Mouse (Mus musculus): ENCODE measurements around the gene Ndrg3. TPM values are rescaled to one million over a fixed set of nuclear protein-coding genes. Genes with fewer than 3 reads are reported as not detected.
"Not testable (repeated sequence)": the region's sequence is repeated elsewhere in the genome, so short reads cannot be mapped to it uniquely, and the experiment has no call there.

The Ndrg3 gene
- total RNA-seq, 2 experiments from 2014 or later, result 20.0 to 24.9 TPM

- no peak for DNase-seq
- intact Hi-C loops (cut with DNase I), result no loop called here
Observed at GRCm38 (mm10) chr2:156951301-156952094, 40.4 kb downstream of the Ndrg3 start.

DNA sequence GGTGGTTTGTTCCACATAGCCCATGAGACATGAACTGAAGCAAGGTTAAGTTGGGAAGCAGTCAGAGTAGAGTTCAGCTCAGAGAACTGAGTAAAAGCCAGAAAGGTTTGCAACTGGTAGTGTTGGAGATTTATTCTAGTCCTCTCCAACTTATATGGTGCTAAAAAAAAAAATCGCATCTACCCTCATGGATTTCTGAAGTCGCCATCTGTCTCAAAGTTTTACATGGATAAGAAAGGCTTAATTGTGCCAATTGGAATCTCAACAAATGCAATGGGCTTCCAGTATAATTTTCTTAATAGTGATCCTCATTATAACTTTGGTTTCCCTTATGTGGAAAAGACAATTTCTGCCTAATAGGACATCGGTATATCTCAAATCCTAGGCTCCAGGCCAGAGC is 41.0 kb downstream of the Ndrg3 start:
- no peak for DNase-seq
- intact Hi-C loops (cut with DNase I), result no loop called here

DNA sequence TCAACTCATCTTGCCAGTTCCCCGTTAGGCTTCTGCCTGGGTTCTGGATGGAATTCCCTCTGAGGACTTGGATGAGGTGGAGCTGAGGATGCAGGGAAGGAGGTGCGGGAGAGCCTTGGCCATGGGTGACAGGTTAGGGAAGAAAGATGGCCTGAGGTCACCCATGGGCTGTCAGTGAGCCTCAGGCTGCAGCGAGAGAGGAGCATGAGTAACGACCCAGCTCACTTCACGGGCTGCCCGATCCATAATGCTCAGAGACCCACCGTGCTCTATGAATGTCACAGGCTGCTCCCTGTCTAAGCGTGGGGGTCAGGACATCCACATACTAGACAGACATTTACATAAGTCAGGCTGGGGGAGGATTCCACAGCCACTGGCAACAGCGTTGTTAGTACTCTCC is 50.3 kb downstream of the Ndrg3 start:
- DNase-seq; intact Hi-C loops (cut with DNase I): not testable (repeated sequence)

DNA sequence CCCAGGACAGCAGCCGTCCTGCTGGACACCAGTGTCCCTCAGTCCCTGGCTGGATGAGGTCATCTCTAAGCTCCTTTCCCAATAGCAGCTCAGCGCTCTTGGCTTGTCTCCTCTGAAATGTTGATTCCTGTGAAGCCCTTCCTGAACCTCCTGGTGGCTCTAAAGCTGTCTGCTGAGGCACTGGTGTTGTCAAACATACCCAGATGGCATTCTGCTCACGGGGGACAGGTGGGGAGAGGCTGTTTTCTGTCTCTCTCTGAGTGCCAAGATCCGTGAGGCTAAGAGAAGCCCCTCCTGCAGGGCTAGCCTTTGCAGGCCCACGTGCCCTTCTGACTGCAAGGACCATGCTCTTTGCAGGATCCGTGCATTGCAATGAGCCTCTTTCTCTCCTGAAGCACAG is 51.9 kb downstream of the Ndrg3 start:
- intact Hi-C loops (cut with DNase I); DNase-seq: not testable (repeated sequence)

GRCm38 (mm10) chr2:156937795-156938194 is 54.1 kb downstream of the Ndrg3 start:
- intact Hi-C loops (cut with DNase I), result no loop called here
- DNase-seq, result no peak

DNA sequence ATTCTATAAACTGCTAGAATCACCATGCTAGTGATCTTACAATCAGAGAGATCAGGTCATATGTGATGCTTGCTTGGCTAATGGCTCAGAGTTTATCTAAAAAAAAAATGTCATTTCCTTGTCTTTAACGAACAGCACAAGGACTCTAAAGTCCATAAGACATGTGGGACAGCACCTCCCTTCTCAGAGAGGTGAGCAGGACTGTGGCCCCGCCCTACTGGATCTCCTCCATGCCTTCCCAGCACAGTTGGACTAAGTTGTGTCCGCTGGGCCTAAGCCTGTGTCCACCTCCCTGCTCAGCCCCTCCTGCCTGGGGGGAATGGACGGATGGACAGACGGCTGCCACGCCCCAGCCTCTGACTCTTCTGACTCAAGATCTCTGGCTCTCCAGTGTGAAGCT is 56.9 kb downstream of the Ndrg3 start:
- intact Hi-C loops (cut with DNase I), result no loop called here
- DNase-seq, result no peak

DNA sequence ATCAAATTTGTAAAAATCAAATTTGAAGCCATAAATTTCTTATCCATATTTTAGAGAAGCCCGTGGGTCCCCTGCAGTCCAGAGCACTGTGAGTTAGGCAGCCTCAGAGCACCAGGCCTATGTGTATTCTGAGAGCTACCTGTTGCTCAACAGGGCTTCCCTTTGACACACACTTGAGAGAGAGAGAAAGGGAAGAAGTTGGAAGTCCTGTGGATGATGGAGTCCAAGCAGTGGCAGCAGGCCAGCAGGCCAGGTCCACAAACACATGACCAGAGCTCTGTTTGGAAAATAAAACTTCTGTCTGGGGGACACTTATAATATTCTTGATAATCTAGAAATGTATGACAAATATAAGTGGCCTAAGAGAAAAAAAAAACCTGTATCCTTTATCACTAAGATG is 58.4 kb downstream of the Ndrg3 start:
- no peak for DNase-seq
- intact Hi-C loops (cut with DNase I), result no loop called here

DNA sequence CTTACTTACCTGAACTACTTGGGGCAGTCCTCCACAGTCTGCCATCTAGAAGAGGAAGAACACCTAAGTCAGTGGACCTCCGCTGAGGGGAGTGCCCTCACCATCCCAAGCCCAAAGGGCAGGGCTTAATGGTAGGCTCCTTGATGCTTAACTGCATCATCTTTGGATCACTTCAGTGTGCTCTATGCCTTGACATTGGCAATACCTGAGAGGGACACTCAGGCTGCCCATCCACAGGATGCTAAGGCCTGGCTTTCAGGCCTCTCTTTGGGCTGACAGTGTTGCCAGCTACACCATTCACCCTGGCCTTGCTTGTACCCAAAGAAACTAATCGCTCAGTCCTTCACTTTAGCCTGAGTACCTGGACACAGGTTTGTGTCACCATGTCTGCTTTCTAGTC is 60.4 kb downstream of the Ndrg3 start:
- no peak for DNase-seq
- intact Hi-C loops (cut with DNase I), result no loop called here

GRCm38 (mm10) chr2:156930549-156930948 is 61.3 kb downstream of the Ndrg3 start:
- intact Hi-C loops (cut with DNase I), result no loop called here

GRCm38 (mm10) chr2:156929519-156930120 is 62.2 kb downstream of the Ndrg3 start:
- DNase-seq, result no peak
- intact Hi-C loops (cut with DNase I), result no loop called here

More at GRCm38 (mm10) chr2:156930549-156930948, 61.3 kb downstream of the Ndrg3 start:
- DNase-seq, result no peak

GRCm38 (mm10) chr2:156928606-156929005 is 63.2 kb downstream of the Ndrg3 start:
- intact Hi-C loops (cut with DNase I), result no loop called here
- DNase-seq, result no peak

- intact Hi-C loops (cut with DNase I), result no loop called here
- DNase-seq, result no peak
Observed at GRCm38 (mm10) chr2:156927663-156928062, 64.2 kb downstream of the Ndrg3 start.

- intact Hi-C loops (cut with DNase I), result not testable (repeated sequence)
Observed at GRCm38 (mm10) chr2:156925611-156926010, 66.2 kb downstream of the Ndrg3 start.

DNA sequence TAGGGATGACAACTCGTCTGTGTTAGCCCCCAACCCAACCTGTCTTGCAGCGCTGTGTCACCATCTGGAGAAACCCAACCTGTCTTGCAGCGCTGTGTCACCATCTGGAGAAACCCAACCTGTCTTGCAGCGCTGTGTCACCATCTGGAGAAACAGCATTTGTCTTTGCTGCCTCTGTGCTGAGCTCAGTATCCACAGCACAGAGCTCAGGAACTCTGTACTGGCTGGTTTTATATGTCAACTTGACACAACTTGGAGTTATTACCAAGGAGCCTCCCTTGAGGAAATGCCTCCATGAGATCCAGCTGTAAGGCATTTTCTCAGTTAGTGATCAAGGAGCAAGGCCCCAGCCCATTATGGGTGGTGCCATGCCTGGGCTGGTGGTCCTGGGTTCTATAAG is 66.8 kb downstream of the Ndrg3 start:
- intact Hi-C loops (cut with DNase I); DNase-seq: not testable (repeated sequence)

More at GRCm38 (mm10) chr2:156925611-156926010, 66.2 kb downstream of the Ndrg3 start:
- DNase-seq, result not testable (repeated sequence)

DNA sequence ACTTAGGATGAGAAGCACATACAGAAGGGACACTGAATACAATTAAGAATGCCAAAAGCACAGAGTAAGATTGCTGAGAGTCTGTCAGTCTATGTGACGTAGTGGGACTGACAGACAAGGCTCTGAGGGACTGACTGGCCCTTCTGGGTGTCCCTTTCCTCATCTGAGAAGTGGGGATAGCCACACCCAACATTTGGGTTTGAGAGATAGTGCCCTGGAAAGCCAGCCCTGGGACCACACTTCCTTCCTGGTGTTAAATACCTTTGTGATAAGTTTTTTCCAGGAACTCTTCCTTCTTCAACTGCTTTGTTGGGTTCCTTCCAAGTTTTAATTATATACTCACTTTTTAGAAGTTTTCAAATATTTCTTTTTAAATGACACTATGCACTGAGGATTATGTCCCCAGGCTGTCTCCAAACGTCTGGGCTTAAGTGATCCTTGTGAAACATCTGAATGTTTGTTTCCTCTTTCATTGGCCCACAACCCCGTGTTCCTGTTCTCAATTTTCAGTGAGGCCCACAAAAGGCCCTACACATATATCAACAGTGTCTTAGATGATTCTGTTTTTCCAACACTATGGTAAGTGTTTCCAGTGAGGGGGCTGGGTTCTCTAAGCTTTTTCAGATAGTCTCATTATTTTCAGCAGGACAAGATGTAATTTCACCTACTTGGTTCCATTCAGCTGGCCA is 67.5 kb downstream of the Ndrg3 start:
- DNase-seq, result no peak
- intact Hi-C loops (cut with DNase I), result no loop called here

- intact Hi-C loops (cut with DNase I), result no loop called here
- DNase-seq, result no peak
Observed at GRCm38 (mm10) chr2:156923057-156923456, 68.8 kb downstream of the Ndrg3 start.

DNA sequence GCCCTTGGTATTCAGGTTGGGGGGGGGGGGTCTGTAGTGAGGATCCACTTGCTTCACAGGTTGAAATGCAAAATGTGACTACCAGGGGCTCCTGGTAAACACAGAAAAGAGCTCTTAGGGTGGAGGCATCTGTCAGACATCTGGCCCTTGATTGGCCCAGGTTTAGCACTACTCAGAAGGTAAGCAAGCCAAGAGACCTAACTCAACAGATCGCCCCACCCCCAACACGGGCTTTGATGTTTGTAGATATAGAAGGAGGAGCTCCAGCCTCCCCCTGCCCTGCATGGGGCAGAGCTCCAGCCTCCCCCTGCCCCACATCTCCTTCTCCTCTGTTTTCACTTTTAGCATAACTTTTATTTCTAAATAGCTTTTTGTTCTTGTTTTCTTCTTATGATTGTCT is 72.1 kb downstream of the Ndrg3 start:
- DNase-seq, result no peak
- intact Hi-C loops (cut with DNase I), result no loop called here

DNA sequence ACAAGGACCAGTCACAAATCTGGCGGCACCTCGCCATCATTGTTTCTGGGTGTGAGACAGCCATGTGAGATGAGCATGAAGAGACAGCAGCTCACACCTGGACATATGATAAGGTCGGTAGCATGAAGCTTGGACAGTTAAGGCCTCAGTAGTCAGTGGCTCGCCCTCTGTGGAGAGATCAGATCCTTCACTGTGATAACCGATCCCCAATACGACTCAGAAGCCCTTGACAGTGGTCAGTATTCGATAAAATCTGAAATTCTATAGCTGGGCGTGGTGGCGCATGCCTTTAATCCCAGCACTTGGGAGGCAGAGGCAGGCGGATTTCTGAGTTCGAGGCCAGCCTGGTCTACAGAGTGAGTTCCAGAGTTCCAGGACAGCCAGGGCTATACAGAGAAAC is 72.7 kb downstream of the Ndrg3 start:
- intact Hi-C loops (cut with DNase I), result not testable (repeated sequence)

GRCm38 (mm10) chr2:156918562-156918961 is 73.3 kb downstream of the Ndrg3 start:
- intact Hi-C loops (cut with DNase I), result no loop called here
- DNase-seq, result no peak

More for the DNA sequence above, 72.7 kb downstream of the Ndrg3 start:
- not testable (repeated sequence) for DNase-seq

DNA sequence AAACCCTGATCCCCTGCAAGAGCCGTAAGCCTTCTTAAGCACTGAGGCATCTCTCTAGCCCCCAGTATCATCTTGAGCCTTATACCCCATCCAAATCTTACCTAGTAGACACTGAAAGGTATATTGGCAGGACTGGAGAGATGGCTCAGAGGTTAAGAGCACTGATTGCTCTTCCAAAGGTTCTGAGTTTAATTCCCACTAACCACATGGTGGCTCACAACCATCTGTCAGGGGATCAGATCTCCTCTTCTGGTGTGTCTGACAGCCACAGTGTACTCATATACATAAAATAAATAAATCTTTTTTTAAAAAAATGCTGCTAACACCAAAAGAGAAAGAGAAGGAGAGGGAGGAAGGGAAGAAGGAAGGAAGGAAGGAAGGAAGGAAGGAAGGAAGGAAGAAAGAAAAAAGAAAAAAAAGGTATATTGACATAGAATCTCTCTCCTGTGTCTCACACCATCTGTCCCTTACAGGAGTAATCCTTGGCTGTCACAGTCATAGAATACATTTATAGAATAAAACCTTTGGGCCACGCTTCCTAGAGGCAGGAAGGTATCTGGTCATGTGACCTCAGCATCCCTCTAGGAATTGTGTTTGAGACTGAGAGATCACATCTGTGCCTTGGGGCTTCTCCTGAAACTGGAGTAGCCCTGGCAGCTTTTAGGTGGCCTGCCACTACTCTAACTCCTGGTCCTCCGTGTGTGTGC is 75.3 kb downstream of the Ndrg3 start:
- intact Hi-C loops (cut with DNase I), result no loop called here

GRCm38 (mm10) chr2:156915559-156915958 is 76.3 kb downstream of the Ndrg3 start:
- no peak for DNase-seq
- intact Hi-C loops (cut with DNase I), result loop anchor here (1.0 kb wide), 1 partner anchor 33 kb away; no protein-coding TSS in a partner anchor

More for the DNA sequence above, 75.3 kb downstream of the Ndrg3 start:
- DNase-seq, result no peak
